Mouse (Mus musculus) layer of hippocampus, postnatal 14 days (tissue): ENCODE measurements around the gene Tmem37. TPM values are rescaled to one million over a fixed set of nuclear protein-coding genes. Genes with fewer than 3 reads are reported as not detected.
A peak's percentile ranks its signal among the peaks of the same experiment; 100 is the strongest.

ENCODE experiments used
- DNase-seq, 2 experiments: peaks; one replicate each; pipeline ENCODE4 v3.0.0; 2021 to 2022; ENCODE audit warnings: low spot score in 2 of 2, mixed read lengths in 1 of 2
- total RNA-seq, 2 experiments: library from RNA; stranded (reverse); gene quantifications; 2 replicates each; pipeline ENCODE4 v1.2.3; 2021

Tmem37 gene
- total RNA-seq, 2 experiments from 2014 or later, result 0.69 to 2.1 TPM

DNA sequence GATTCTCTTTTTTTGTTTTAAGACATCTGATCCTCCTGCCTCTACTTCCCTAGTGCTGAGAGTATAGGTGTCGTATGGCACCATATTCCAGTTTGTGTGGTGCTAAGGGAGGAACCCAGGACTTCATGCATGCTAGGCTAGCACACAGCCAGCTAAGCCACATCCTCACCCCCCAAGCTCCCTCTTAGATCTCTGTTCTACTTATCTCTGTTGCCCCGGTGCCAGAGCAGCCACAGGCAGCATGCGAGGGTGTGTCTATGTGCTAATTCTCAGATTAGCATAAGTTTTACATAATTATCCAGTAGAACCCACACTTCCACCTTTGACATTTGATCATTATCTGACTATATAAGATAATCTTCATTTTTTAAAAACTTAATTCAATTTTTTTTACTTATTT, 21.0 kb upstream of the Tmem37 start:
- no peak for DNase-seq

DNA sequence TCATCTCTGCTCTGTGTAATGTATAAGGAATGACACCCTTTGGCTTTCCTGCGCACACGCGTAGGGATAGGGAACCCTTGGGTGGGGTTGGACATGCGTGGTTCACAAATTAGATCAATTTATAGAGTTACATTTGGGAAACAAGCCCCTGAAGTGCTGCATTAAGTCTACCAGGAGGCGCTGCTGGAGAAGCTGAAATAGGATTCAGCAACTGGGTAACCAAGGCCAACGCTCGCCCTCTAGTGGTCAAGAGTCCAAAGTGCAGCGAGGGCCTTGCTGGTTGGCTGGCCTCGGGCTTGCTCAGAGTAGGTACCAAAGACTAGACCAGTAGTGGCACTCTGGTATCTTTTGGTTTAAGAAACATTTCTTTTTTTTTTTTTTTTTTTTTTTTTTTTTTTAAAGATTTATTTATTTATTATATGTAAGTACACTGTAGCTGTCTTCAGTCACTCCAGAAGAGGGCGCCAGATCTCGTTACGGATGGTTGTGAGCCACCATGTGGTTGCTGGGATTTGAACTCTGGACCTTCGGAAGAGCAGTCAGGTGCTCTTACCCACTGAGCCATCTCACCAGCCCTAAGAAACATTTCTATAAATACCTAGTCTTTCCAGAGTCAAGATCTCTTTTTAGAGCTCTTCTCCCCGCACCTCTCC, 19.7 kb upstream of the Tmem37 start:
- DNase-seq, result peak; percentile 79 to 90

DNA sequence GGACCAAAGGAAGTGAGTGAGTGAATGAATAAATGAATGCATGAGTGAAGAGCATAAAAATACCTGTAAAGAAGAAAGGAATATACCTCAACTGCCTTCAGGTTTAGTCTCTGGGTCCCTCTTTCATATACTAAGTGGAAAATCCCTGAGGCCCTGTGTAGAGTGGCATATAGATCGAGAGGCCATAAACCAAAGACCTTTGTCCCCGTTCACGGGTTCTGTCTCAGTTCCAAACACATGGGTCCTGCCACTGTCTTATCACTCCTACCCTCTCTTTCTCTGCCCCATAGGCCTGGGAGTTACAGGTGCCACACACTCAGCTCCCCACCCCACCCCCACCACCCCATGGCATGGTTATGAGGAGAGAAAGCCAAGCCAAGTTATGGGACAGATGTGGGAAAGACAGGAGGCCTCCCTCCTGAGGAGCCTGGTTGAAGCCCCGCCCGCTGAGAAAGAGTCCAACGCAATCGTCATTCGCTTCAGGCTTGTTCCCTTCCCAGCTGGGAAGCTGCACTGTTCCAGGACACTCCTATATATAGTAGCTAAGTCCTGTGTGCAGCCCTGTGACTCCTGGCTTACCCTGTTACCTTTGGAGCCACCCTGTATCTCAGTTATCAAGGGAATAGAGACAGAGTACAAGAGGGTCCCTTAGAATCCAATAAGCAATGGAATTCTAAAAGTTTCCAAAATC, 17.2 kb upstream of the Tmem37 start:
- DNase-seq, result no peak

DNA sequence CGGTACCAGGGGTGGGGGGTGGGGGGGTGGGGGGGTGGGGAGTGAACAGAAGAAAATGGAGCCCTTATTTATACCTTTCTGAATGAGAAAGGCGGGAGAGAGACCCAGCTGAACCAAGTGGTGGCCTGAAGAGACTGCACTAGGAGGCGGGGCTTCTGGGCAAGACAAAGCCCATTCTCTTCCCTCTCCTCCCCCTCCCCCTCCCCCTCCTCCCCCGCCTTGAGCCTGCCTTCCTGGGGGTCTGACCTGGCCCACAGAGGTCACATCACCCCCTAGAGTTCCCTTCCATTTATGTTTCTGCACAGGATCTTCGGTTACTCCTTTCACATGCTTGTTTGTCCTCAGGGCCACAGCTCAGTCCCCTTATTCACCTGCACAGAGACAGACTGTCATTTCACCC, 15.3 kb upstream of the Tmem37 start:
- no peak for DNase-seq

DNA sequence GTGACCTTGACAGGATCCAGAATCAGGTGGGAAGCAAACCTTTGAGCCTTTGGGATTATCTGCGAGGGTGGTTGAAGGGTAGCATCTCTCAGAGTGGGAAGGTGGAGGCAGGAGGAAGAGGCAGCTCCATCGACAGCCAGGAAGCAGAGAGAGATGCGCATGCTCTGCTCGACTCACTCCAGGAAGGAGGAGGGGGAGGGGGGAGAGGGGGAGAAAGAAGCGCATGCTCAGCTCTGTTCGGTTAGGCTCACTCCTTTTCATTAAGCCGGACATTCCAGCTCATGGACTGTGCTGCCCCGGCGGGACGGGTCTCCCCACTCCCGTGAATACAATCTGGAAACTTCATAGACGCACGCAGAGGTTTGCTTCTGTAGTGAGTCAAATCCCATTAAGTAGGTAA, 12.8 kb upstream of the Tmem37 start:
- no peak for DNase-seq

DNA sequence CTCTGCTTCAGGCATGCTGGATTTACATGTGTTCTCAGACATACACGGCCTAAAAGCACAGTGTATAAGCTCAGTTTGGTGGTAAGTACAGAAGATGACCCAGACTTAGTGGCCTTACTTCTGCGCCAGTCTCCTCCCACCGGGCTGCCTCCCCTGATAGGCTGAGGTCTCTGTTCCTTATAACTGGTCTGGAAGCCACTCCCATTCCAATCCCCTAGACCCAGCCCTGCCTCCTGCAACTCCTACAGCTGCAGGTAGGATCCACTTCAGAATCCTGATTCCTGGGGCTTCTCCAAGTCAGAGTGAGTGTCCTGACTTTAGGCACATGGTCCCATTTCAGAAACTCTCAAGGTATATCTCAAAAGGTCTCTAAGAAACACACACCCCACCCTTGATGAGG, 11.8 kb upstream of the Tmem37 start:
- DNase-seq, result no peak

DNA sequence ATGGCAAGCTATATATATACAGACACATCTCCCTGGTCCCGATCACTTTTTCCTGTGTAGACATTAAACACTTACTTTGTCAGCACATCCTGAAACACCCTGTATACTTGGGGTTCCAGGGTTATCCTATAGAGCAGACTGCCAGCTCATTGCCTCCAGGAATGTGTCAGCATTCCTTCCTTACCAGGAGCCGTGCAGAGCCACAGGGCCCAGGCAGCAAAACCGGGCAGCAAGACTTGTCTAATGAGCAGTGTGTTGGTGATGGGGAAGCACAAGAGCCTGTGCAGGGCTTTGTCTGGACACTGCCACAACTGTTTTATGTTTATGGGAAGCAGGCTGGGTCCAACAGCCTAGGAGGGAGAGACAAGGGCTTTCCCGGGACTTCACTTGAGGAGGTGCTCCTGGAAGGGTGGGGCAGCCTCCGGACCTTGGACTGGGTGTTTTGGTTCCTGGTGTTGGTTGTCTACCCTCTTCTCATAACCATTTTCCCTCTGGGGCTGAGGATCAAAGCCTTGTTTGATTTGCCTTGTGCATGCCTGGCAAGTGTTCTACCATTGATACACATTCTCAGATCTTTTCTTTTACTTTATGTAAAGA, 10.1 kb upstream of the Tmem37 start:
- DNase-seq, result no peak

DNA sequence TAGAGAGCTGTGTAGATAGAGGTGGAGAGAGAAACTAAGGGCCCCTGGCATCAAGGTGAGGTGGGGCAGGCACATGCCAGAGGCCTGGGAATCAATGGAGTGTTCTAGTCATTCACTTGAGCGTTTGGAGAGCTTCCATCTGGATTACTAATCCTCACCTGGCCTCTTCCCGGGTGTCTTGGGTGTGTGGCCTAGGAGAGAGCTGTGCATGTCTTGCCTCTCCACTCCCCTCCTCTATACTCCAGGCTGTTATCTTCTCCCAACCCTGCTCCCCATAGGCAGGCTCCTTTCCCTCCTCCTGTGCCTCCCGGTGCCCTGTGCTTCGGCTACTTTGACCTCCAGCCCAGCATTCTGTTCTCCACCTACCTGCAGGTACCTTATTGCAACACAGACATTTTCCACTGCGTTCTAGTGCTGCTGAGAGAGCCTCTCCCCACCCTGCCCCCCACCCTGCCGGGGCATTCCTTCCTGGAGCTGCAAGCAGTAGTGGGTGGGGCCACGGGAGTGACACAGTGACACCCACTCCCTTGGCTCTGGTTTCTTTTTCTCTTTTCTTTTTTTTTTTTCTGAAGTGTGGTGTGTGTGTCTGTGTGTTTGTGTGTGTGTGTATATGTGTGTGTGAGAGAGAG, 9.2 kb upstream of the Tmem37 start:
- DNase-seq, result no peak

DNA sequence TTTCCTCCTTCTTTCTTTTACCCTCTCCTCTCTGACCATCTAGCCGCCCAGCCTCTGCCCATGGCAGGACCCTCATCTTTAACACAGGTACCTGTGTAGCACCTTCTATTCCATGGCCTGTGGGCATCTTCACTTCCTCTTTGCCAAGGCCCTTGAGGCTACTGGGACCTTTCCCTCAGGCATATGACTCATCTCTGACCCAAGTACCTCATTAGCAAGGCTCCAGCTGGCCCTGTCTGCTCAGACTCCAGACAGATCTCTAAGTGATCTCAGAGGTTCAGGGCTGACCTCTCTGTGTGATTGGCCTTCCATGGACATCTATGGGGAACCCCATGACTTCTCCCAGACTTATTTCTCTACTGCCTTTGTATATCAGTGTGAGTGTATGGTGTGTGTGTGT, 6.8 kb upstream of the Tmem37 start:
- no peak for DNase-seq

DNA sequence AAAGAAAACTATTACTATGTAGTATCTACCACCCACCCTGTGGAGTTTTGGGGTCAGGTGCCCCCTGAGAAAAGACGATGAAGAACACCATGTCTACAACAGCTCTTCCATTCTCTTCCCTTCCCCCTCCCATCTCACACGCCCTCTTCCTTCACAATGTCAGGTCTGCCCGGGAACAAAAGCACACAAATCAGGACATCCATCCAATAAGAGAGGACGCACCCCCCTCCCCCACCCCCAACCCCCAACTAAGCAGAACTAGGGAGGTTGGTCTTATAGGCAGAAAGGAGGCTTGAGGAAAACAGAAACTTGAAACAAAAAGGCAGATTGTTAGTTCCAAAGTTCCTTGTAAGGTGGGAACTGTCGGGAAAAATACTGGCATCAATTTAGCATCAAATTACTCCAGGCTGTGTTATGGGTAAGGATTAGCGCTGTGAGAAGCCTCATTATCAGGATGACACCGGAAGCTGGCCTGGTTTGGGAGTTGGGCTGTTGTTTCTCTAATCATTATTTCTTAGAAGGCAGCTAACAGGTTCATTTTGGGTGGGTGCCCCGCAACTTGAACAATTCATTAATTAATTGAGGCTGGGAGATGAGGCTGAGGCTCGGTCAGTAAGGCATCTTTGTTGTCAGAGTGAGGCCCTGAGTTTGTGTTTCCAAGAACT, 4.0 kb upstream of the Tmem37 start:
- DNase-seq, result no peak

DNA sequence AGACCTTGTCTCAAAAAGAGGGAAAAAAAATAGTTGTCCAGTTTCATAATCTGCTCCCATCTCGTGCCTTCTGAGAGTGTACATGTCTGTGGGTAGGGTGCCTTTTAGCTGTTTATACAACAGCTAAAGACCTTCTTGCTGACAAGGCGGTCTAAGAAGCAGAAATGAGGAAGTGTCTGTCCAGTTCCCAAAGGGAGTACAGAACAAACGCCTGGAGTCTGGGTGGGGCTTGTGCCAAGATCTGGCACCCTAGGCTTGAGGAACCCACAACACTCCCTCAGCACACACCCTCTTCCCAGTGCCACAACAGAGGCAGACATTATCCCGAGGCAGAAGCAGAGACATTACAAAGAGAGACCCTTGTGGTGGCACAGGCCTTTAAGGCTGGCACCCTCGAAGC, 1.6 kb upstream of the Tmem37 start:
- peak in 1 of 2 experiments; percentile 9 for DNase-seq

DNA sequence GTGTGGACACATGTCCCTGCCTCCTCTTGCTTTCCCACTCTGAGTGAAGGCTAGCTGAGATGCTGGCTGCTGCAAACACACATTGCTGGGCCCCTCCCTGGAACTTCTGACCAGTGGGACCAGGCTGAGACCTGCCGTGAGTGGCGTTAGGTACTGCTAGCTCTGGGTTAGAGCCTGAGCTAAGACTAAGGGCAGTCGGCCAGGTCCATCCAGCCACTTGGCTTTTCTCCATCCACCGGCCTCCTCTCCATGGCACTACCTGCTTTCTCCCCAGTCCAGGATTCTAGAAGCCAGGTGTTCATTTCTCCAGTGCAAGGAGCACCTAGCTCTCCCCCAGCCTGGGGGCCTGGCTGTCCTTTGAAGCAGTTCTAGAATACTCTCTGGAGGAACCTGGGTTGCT, 1.1 kb upstream of the Tmem37 start:
- DNase-seq, result no peak

DNA sequence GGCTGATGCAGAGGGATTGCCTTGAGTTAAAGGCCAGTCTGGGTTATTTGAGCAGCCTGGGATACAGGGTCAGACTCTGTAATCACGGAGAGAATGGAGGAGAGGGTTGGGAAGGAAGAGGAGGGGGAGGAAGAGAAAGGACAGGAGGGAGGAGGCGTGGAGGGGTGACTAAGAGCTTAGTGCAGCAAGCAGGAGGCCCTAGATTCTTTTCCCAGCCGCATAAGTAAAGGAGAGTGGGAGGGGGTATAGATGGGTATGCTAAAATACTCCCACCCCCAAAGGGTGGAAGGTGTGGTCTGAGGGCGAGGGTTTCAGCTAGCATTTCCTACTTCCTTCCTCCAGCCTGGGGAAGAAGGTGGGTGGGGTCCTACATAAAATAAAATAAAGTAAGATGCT, 431 bp upstream of the Tmem37 start:
- no peak for DNase-seq

DNA sequence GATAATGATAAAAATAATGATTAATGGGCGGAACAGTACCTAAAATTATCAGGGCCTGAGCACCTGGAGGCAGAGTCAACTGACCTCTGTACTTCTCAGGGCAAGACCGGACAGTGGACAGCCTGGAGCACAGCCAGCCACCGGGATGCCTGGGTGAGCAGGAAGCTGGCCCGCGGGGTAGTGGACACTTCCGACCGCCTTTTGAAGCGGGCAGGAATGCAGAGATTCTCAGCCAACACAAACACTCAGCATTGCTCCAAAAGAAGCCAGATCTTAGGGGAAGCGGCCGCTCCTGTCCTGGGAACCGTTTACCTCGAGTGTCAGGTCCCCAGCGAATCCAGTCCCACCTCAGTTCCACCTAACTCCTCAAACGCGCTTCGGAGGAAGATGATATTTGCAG, 974 bp downstream of the Tmem37 start:
- DNase-seq, result peak in 1 of 2 experiments; percentile 9

DNA sequence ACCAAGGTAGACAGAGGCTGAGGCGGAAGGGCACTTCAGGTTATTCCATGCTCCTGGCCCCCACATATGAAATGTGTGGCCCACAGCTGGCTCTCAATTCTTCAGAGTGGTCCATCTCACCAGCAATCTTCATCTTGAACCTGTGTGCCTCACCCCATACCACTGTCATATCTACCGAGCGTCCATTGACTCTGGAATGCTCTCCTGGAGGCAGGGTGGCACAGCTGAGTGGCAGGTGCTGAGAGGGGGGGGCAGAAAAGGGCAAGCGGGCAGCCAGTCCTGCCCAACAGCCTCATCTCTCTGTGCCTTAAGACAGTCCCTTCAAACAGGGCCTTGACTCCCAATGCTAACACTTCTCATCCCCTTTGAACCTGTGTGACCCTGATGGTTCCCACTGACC, 2.7 kb downstream of the Tmem37 start:
- DNase-seq, result no peak

DNA sequence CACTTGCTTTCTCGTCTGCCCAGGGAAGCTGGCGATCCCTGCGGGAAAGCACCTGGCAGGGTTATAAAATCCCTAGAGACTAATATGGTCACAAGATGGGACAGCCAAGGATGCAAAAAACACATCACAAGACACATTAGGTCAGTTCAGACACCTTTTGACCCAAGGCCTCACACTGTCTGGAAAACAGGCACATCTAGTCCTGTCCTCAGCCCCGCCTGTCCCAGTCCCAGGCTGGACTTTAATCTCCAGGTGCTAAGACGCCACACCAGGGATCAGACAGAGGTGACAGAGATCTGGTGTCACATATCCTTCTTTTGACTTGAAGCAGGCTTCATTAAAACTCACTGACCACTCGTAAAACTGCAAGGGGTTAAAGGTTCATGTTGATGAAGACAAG, 3.7 kb downstream of the Tmem37 start:
- DNase-seq, result no peak

DNA sequence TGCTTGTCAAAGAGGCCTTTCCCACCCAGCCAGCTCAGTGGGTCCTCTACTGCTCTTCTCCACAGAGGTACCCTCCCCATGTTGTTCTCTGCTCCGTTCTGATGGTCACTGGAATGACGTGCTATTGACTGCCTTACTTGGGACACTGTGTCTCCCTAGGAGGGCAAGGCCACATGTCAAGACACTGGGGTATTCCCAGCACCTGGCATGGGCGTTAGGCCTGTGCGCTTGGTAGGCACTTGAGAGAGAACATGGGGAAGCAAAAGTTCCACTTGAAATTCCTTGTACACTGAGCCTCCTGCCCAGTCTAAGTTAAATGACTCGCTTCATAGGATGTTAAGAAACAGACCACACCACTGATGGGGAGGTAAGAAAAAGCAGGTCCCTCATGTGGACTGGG, 4.8 kb downstream of the Tmem37 start:
- DNase-seq, result no peak

DNA sequence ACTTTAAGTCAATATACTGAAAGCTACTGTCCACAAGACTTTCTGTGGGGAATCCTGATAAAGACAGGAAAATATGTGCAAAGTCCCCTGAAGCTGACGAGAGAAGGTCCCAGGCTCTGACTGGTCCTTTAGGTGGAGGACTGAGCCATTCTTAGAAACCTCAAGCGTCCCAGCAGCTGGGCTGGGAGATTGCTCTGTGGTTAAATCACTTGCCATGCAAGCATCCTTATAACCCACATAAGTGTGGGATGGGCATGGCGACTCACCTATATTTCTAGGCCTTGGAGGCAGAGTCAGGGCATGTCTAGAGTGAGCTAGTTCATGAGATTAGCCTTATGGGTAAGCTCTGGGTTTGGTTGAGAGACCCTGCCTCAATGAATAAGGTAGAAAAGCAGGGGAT, 7.2 kb downstream of the Tmem37 start:
- no peak for DNase-seq

DNA sequence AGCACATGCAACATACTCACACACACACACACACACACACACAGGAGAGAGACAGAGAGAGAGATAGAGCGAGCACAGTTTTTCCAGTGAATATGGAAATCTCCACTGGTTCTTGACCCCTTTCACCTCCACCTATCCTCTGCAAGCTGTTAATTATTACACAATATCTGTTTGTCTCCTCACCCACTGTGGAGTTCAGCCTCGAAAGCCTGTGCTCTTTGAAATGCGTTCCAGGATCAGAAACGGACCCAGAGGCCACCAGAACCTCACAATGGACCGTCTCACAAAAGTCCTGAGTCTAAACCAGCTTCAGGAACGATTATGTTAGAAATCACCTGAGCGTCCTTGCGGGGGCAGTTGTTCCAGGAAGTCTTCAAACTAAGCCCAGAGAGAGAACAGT, 7.7 kb downstream of the Tmem37 start:
- no peak for DNase-seq

DNA sequence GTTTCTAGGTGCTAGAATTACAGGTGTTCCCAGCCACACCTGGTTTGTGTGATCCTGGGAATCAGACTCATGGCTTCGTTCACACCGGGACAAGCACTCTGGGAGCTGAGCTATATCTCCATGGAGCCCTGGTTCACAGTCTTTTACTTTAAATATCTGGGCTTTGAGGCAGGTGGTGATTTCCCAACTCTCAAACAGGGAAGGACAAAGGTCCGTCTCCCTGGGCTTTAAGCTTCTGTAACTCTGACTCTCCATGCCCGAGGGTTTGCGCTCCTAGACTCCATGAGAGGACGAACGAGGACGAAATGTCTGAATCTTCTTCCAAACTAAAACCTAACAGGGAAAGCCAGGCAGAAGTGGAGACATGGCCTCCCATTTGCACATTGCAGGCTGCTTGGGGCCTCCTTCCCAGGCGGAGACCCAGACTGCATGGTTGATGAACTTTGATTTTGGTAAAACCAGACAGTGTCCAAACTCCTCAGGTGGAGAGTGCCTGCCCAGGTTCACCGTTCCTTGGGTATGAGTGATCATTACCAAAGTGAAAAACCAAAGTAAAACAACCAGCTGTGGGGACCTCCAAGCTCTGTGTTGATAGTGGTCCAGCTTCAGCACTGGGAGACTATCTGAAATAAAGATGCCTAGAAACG, 9.7 kb downstream of the Tmem37 start:
- no peak for DNase-seq

DNA sequence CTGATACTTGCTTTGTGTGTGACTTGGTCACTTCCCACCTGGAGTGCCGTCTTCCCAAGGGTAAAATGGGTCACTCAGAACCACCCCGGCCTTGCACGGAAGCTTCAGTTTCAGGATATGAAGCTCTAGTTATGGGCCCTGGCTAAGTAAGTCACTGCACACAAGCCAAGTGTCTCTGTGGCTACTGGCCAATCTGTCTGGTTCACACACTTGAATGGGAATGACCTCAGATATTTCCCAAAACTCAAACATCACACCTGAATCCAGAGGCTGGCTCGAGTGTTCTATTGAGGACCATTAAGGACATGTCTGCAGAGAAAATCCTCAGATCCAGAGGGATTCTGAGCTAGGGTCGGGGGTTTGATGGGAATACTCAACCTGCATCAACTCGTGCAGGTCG, 11.6 kb downstream of the Tmem37 start:
- DNase-seq, result no peak
